Comparison of ENCODE assay signal across 27 mouse cellular contexts in the genomic region with DNA sequence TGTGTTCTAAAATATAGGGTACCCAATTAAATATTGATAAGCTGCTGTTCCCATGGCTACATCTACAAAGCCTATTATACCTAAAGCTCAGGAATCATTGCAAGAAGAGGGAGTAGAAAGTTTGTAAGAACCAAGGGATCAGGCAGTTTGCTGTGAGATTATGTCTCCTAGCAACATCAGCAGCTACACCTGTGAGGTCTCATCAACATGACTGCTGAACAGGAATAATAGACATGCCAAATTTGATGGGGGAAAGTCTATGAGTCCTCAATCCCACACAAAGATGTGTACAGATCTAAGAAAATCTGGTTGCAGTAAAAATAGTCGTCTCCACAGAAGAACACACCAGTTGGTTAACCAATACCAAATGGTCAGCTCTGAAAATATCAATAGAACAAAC. TPM values are rescaled to one million over a fixed set of nuclear protein-coding genes. Genes with fewer than 3 reads are reported as not detected.
"Had no signal": no experiment of that assay in that cellular context is flagged by ENCODE, and none has a peak within 500 bp of the region (broad histone marks: within the 10 kb centered on the region; RNA-seq: fewer than 3 reads in every experiment).

No protein-coding gene starts in this region.

- H3K9ac ChIP-seq: kidney, embryonic 15.5 days; limb, embryonic 12.5 days; limb, embryonic 15.5 days; liver, embryonic 14.5 days; liver, postnatal 0 days; lung, embryonic 14.5 days; neural tube, embryonic 13.5 days had no signal

- H3K27me3 ChIP-seq: kidney, embryonic 15.5 days; limb, embryonic 12.5 days; limb, embryonic 15.5 days; neural tube, embryonic 13.5 days had no signal

- DNase-seq: kidney, adult 2 months; kidney, postnatal 10 days; kidney, postnatal 36 days; left cerebral cortex, postnatal 4 days; liver, postnatal 0 days; lung, embryonic 14.5 days; right cerebral cortex, postnatal 4 days; thymus, postnatal 25 days had no signal

- H3K9me3 ChIP-seq: kidney, embryonic 15.5 days; limb, embryonic 12.5 days; limb, embryonic 15.5 days; neural tube, embryonic 13.5 days had no signal

- H3K4me3 ChIP-seq: kidney, embryonic 15.5 days; limb, embryonic 12.5 days; limb, embryonic 15.5 days; myocyte; neural tube, embryonic 13.5 days had no signal

- H3K36me3 ChIP-seq: kidney, embryonic 15.5 days; limb, embryonic 12.5 days; limb, embryonic 15.5 days; neural tube, embryonic 13.5 days had no signal

- H3K27ac ChIP-seq: hindbrain, postnatal 0 days; kidney, embryonic 15.5 days; limb, embryonic 12.5 days; limb, embryonic 15.5 days; liver, embryonic 14.5 days; macrophage; neural tube, embryonic 13.5 days; stomach, postnatal 0 days had no signal

- H3K4me1 ChIP-seq: kidney, embryonic 15.5 days; limb, embryonic 12.5 days; limb, embryonic 15.5 days; neural tube, embryonic 13.5 days had no signal

- ATAC-seq: hindbrain, postnatal 0 days; inflammation-experienced regulatory T-cells, adult 6 months; intestine, embryonic 16.5 days; liver, postnatal 0 days; lung, postnatal 0 days had no signal

- H3K4me2 ChIP-seq: kidney, embryonic 15.5 days; limb, embryonic 12.5 days; limb, embryonic 15.5 days; liver, embryonic 11.5 days; lung, embryonic 14.5 days; neural tube, embryonic 13.5 days had no signal

RNA-seq across cellular contexts. Expression of gene Agr3, which starts 26.3 kb away (rescaled TPM):
- total RNA-seq: hindbrain, postnatal 0 days; layer of hippocampus, adult 18-20 months; left cerebral cortex, adult 8-10 months; left cerebral cortex, postnatal 14 days; left cerebral cortex, postnatal 4 days; megakaryocyte, adult 5-6 weeks; monocyte, adult 5-6 weeks; neutrophil, adult 5-6 weeks had no signal
- polyA plus RNA-seq: inflammation-experienced regulatory T-cells, adult 6 months; kidney, adult 2 months; kidney, embryonic 15.5 days; limb, embryonic 12.5 days; limb, embryonic 15.5 days; liver, embryonic 11.5 days; liver, embryonic 14.5 days; liver, postnatal 0 days; lung, embryonic 14.5 days; macrophage; myocyte; neural tube, embryonic 13.5 days had no signal

RNA-seq across cellular contexts. Expression of gene Agr2, which starts 41.0 kb away (rescaled TPM):
- total RNA-seq: hindbrain, postnatal 0 days; layer of hippocampus, adult 18-20 months; left cerebral cortex, adult 8-10 months; left cerebral cortex, postnatal 14 days; left cerebral cortex, postnatal 4 days; megakaryocyte, adult 5-6 weeks; monocyte, adult 5-6 weeks; neutrophil, adult 5-6 weeks had no signal
- polyA plus RNA-seq: inflammation-experienced regulatory T-cells, adult 6 months; kidney, adult 2 months; limb, embryonic 12.5 days; liver, postnatal 0 days; macrophage; myocyte; neural tube, embryonic 13.5 days had no signal
